Mouse (Mus musculus): ENCODE data around the gene Pdzd2. TPM values are rescaled to one million over a fixed set of nuclear protein-coding genes. Genes with fewer than 3 reads are reported as not detected.

The Pdzd2 gene
- polyA plus RNA-seq, 1 experiment from 2014 or later, result 32.8 TPM

- Histone ChIP-seq H3K9ac (replicated peaks; ENCODE audit: low read depth, low read length) (no peak overlapping the region), H3K27me3 (ENCODE audit: control insufficient read depth, insufficient read depth, low read length) (no peaks in the 10 kb centered on the region), H3K4me3 (ENCODE audit: low read depth, low read length) (no peak overlapping the region), H3K36me3 (ENCODE audit: control insufficient read depth, insufficient read depth, low read length) (no peaks in the 10 kb centered on the region), H3K9me3 (ENCODE audit: control insufficient read depth, low read depth, low read length) (no peaks in the 10 kb centered on the region), H3K4me1 (ENCODE audit: control insufficient read depth, insufficient read depth, low read length) (peaks cover 17% of the 10 kb centered on the region), H3K4me2 (replicated peaks; ENCODE audit: low read depth, low read length) (peak overlapping the region; percentile 18), H3K27ac (ENCODE audit: low read length) (peak overlapping the region; percentile 84)
- 24% methylated on average over 19 of the region's 19 CpGs for WGBS
- ATAC-seq (ENCODE audit: insufficient number of reproducible peaks, insufficient read depth, low FRiP score, low read depth), result no peak
Measured at GRCm38 (mm10) chr15:12433893-12434599, 305.7 kb downstream of the Pdzd2 start.

GRCm38 (mm10) chr15:12432879-12433278, 306.8 kb downstream of the Pdzd2 start:
- no peaks in the 10 kb centered on the region for H3K9me3 ChIP-seq (ENCODE audit: control insufficient read depth, low read depth, low read length)
- H3K4me1 ChIP-seq (ENCODE audit: control insufficient read depth, insufficient read depth, low read length), result peaks cover 17% of the 10 kb centered on the region
- no peak for ATAC-seq (ENCODE audit: insufficient number of reproducible peaks, insufficient read depth, low FRiP score, low read depth)
- H3K9ac ChIP-seq (replicated peaks; ENCODE audit: low read depth, low read length), result no peak overlapping the region
- no peaks in the 10 kb centered on the region for H3K36me3 ChIP-seq (ENCODE audit: control insufficient read depth, insufficient read depth, low read length)
- H3K4me3 ChIP-seq (ENCODE audit: low read depth, low read length), result no peak overlapping the region
- H3K4me2 ChIP-seq (replicated peaks; ENCODE audit: low read depth, low read length), result no peak overlapping the region
- no peaks in the 10 kb centered on the region for H3K27me3 ChIP-seq (ENCODE audit: control insufficient read depth, insufficient read depth, low read length)
- no peak overlapping the region for H3K27ac ChIP-seq (ENCODE audit: low read length)

- Histone ChIP-seq H3K27ac (ENCODE audit: low read length) (no peak overlapping the region; the same call in 1 of the 2 replicates), H3K27me3 (ENCODE audit: control insufficient read depth, insufficient read depth, low read length) (no peaks in the 10 kb centered on the region), H3K9me3 (ENCODE audit: control insufficient read depth, low read depth, low read length) (no peaks in the 10 kb centered on the region), H3K4me1 (ENCODE audit: control insufficient read depth, insufficient read depth, low read length) (peaks cover 17% of the 10 kb centered on the region), H3K36me3 (ENCODE audit: control insufficient read depth, insufficient read depth, low read length) (no peaks in the 10 kb centered on the region), H3K9ac (replicated peaks; ENCODE audit: low read depth, low read length) (no peak overlapping the region), H3K4me3 (ENCODE audit: low read depth, low read length) (no peak overlapping the region), H3K4me2 (replicated peaks; ENCODE audit: low read depth, low read length) (no peak overlapping the region)
- 70% methylated on average over 1 of the region's 1 CpGs for WGBS
- no peak for ATAC-seq (ENCODE audit: insufficient number of reproducible peaks, insufficient read depth, low FRiP score, low read depth)
Measured at GRCm38 (mm10) chr15:12432320-12432719, 307.4 kb downstream of the Pdzd2 start.

GRCm38 (mm10) chr15:12431684-12432083, 308.0 kb downstream of the Pdzd2 start:
- Histone ChIP-seq H3K4me3 (ENCODE audit: low read depth, low read length) (no peak overlapping the region), H3K4me1 (ENCODE audit: control insufficient read depth, insufficient read depth, low read length) (peaks cover 17% of the 10 kb centered on the region), H3K27me3 (ENCODE audit: control insufficient read depth, insufficient read depth, low read length) (no peaks in the 10 kb centered on the region), H3K36me3 (ENCODE audit: control insufficient read depth, insufficient read depth, low read length) (no peaks in the 10 kb centered on the region), H3K27ac (ENCODE audit: low read length) (peak overlapping the region; percentile 33; the same call in 1 of the 2 replicates), H3K4me2 (replicated peaks; ENCODE audit: low read depth, low read length) (no peak overlapping the region), H3K9ac (replicated peaks; ENCODE audit: low read depth, low read length) (no peak overlapping the region), H3K9me3 (ENCODE audit: control insufficient read depth, low read depth, low read length) (no peaks in the 10 kb centered on the region)
- WGBS, result 35% methylated on average over 7 of the region's 7 CpGs
- no peak for ATAC-seq (ENCODE audit: insufficient number of reproducible peaks, insufficient read depth, low FRiP score, low read depth)

GRCm38 (mm10) chr15:12431188-12431587, 308.5 kb downstream of the Pdzd2 start:
- Histone ChIP-seq H3K27me3 (ENCODE audit: control insufficient read depth, insufficient read depth, low read length) (no peaks in the 10 kb centered on the region), H3K4me2 (replicated peaks; ENCODE audit: low read depth, low read length) (no peak overlapping the region), H3K9ac (replicated peaks; ENCODE audit: low read depth, low read length) (no peak overlapping the region), H3K4me3 (ENCODE audit: low read depth, low read length) (no peak overlapping the region), H3K36me3 (ENCODE audit: control insufficient read depth, insufficient read depth, low read length) (no peaks in the 10 kb centered on the region), H3K27ac (ENCODE audit: low read length) (peak overlapping the region; percentile 33; the same call in 1 of the 2 replicates), H3K9me3 (ENCODE audit: control insufficient read depth, low read depth, low read length) (no peaks in the 10 kb centered on the region), H3K4me1 (ENCODE audit: control insufficient read depth, insufficient read depth, low read length) (peaks cover 17% of the 10 kb centered on the region)
- WGBS, result 88% methylated on average over 3 of the region's 3 CpGs
- ATAC-seq (ENCODE audit: insufficient number of reproducible peaks, insufficient read depth, low FRiP score, low read depth), result no peak

GRCm38 (mm10) chr15:12430670-12431069, 309.1 kb downstream of the Pdzd2 start:
- Histone ChIP-seq H3K4me2 (replicated peaks; ENCODE audit: low read depth, low read length) (no peak overlapping the region), H3K36me3 (ENCODE audit: control insufficient read depth, insufficient read depth, low read length) (no peaks in the 10 kb centered on the region), H3K4me3 (ENCODE audit: low read depth, low read length) (no peak overlapping the region), H3K27me3 (ENCODE audit: control insufficient read depth, insufficient read depth, low read length) (no peaks in the 10 kb centered on the region), H3K9me3 (ENCODE audit: control insufficient read depth, low read depth, low read length) (no peaks in the 10 kb centered on the region), H3K9ac (replicated peaks; ENCODE audit: low read depth, low read length) (no peak overlapping the region), H3K27ac (ENCODE audit: low read length) (no peak overlapping the region; the same call in 1 of the 2 replicates), H3K4me1 (ENCODE audit: control insufficient read depth, insufficient read depth, low read length) (peaks cover 17% of the 10 kb centered on the region)
- ATAC-seq (ENCODE audit: insufficient number of reproducible peaks, insufficient read depth, low FRiP score, low read depth), result no peak
- WGBS, result 58% methylated on average over 4 of the region's 4 CpGs

GRCm38 (mm10) chr15:12429572-12430431, 309.9 kb downstream of the Pdzd2 start:
- no peaks in the 10 kb centered on the region for H3K27me3 ChIP-seq (ENCODE audit: control insufficient read depth, insufficient read depth, low read length)
- H3K4me2 ChIP-seq (replicated peaks; ENCODE audit: low read depth, low read length), result no peak overlapping the region
- ATAC-seq (ENCODE audit: insufficient number of reproducible peaks, insufficient read depth, low FRiP score, low read depth), result no peak
- H3K27ac ChIP-seq (ENCODE audit: low read length), result no peak overlapping the region; the same call in 1 of the 2 replicates
- 52% methylated on average over 7 of the region's 7 CpGs for WGBS
- no peak overlapping the region for H3K9ac ChIP-seq (replicated peaks; ENCODE audit: low read depth, low read length)
- no peak overlapping the region for H3K4me3 ChIP-seq (ENCODE audit: low read depth, low read length)
- no peaks in the 10 kb centered on the region for H3K36me3 ChIP-seq (ENCODE audit: control insufficient read depth, insufficient read depth, low read length)
- peaks cover 15% of the 10 kb centered on the region for H3K4me1 ChIP-seq (ENCODE audit: control insufficient read depth, insufficient read depth, low read length)
- H3K9me3 ChIP-seq (ENCODE audit: control insufficient read depth, low read depth, low read length), result no peaks in the 10 kb centered on the region

GRCm38 (mm10) chr15:12427818-12428217, 311.9 kb downstream of the Pdzd2 start:
- H3K4me1 ChIP-seq (ENCODE audit: control insufficient read depth, insufficient read depth, low read length), result 0 out of 2 replicates have a peak, but pooled peaks cover 8% of the 10 kb centered on the region
- WGBS, result 77% methylated on average over 6 of the region's 6 CpGs
- no peak overlapping the region for H3K4me2 ChIP-seq (replicated peaks; ENCODE audit: low read depth, low read length)
- no peak overlapping the region for H3K9ac ChIP-seq (replicated peaks; ENCODE audit: low read depth, low read length)
- no peak for ATAC-seq (ENCODE audit: insufficient number of reproducible peaks, insufficient read depth, low FRiP score, low read depth)
- H3K27ac ChIP-seq (ENCODE audit: low read length), result no peak overlapping the region
- H3K27me3 ChIP-seq (ENCODE audit: control insufficient read depth, insufficient read depth, low read length), result no peaks in the 10 kb centered on the region
- H3K4me3 ChIP-seq (ENCODE audit: low read depth, low read length), result no peak overlapping the region
- no peaks in the 10 kb centered on the region for H3K36me3 ChIP-seq (ENCODE audit: control insufficient read depth, insufficient read depth, low read length)
- H3K9me3 ChIP-seq (ENCODE audit: control insufficient read depth, low read depth, low read length), result no peaks in the 10 kb centered on the region
